Mouse (Mus musculus) c-Kit-negative CD71-positive TER-119-positive erythroid progenitor cells, embryonic 14.5 days (primary cell): ENCODE data around the gene Tead2.

ENCODE experiments used
- DNase-seq: peaks from one replicate; pipeline ENCODE4 v3.0.0-alpha.2; 2013; ENCODE audit warnings: low read depth, low spot score

The Tead2 gene

DNA sequence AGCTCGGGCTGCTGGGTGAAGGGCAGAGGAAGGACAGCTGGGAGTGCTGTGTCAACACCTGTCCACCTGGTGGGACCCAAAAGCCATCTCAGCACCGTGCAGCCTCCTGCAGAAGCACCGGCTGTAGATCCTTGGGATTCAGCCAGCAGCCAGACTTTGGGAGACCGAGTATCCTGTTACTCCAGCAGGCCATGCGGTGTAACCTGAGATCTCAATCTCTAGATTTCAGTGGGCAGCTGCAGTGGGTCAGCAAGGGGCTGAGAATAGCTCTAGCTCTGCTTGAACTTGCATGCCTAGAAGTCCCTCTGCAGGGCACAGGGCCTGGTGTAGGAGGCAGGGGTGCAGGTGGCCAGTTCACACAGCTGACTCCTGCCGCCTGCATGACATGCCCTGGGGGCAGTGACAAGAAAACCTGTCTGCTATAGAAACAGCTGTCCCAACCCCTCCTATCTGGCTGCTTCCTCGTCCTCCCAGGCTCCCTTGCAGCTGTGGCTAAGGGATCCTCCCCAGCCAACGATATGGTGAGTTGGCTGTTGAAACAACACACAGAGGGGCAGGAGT lies 23.7 kb upstream of the Tead2 start:
- no peak for DNase-seq

DNA sequence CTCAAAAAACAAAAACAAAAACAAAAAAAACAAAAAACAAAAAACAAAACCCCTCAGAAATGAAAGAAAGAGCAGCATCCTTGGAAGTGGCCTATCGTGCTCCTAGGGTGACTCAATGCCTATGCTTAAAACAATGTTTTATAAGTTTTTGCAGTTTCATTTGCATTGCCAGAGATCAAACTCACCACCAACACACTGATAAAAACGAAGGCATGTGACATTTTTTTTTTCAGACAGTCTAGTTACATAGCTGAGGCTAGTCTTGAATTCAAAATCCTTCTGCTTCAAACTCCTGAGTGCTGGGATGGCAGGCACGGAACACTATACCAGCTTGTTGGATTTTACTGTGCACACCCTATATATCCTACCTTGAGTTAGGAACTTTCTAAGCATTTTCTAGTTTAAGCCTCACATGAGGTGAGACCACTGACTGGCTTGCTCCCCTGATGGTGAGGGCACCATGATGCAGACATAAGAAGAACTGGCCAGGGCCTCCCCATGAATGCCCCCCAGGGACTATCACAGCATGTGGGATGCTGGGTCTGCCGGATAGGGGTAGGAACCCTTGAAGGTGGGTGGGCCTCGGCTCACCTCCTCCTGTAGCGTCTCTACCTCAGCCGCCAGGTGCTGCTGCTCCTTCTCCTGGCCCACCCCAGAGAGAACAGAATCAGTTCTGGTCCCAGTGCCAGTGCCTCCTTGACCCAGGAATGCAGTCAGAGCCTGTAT lies 22.8 kb upstream of the Tead2 start:
- no peak for DNase-seq

DNA sequence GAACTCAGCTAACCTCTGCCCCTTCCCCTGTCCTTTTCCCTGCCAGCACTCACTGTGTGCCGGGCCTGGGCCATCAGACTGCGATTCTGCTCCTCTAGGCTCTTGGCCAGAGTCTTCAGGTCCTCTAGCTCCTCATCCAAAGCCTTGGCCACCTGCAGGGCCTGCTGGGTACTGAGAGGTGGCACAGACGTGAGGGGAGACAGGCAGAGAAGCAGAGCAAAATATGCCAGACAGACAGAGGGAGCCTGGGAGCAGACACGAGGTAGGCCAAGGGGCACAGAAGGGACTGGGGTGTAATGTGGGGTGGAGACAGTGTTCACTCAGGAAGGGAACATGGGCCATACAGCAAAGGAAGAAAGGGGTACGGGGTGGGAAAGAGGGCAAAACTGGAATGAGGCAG lies 22.1 kb upstream of the Tead2 start:
- DNase-seq = no peak

DNA sequence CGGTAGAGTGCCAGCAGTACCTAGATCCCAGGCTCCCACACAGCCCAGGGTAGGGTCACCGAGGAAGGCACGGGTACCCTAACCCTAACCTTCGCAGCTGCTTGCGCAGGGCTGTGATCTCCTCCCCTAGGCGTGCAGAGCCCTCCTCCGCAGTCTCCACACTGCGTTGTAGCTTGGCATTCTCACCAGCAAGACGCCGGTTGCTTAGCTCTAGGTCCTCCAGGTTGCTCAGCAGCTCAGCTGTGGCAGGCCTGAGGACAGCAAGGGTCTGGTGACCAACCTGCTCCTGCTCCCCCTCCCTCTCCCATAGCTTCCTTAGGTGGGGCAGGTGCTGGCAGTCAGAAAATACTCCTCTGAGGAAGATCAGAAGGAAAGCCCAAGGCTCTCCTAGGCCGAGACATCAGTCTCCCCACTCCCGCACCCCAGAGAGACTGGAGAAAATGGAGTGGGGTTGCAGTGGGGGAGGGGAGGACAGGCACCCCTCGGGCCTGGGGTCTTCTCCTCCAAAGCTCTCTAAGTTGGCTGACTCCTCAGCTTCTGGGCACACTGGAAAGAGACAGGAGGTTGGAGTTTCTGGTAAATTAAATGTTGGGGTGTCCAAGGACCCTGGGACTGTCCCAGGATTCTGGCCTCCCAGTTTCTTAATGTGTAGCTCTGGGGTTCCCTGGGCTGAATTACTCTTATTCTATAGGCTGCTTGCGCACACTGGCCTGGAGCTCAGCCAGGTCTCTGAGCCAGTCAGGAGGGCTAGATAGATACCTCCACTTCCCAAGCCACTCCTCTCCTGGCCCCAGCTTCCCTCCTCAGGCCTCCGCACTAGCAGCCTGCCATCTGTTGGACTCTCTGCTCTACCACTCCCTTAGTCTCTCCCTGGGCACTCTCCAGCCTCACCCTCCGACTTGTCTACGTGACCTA lies 21.4 kb upstream of the Tead2 start:
- no peak for DNase-seq

DNA sequence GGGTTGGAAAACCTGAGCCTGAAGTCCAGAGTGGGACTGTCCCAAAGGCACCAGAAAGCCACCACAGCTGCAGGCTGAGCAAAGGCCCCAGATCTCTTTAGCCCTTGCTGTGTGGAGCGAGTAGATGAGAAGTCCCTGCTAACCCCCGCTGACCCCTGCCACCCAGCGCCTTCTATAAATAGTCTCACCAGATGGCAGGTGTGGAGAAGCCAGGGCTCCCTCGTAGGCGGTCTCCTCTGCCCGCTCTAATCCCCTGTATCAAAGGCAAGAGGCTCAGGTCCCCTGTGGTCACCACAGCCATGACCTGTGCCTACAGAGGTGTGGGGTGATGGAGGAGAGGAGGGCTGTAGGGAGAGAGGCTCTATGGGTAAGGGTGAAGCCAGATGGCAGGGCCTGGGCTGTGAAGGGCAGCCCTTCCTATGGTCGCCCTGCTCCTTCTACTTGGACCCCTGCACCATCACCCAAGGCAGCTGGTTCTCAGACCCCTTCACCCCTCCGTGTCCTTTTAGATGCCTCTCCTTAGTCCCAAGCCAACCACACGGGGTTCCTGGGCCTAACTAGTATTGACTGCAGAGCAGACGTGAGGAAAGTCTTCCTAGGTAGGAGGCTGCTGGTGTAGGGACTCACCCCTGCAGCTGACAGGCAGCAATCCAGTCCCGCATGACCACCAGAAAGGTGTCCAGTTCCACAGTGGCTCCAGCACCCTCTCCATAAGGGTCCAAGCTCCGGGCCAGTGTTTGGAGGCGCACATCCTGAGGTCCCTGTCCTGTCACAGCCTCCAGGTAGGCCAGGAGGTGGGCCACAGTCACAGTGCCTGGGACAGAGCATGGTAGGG lies 20.0 kb upstream of the Tead2 start:
- DNase-seq = no peak

DNA sequence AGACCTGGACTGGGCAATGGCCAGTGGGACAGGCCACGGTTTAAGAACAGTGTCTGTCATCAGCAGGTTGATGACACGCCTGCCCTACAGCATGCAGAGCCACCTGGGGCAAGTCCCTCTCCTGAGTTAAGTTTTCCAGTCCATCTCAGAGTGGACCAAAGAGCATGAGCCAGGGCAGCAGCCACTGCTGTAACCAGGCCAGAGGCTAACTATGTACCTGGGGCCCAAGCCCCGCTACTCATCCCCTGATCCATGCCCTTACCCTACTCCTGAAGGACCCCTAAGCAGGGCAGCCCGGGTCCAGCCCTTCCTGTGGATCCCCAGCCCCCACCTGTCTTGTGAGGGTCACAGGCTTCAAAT lies 19.4 kb upstream of the Tead2 start:
- DNase-seq = no peak

DNA sequence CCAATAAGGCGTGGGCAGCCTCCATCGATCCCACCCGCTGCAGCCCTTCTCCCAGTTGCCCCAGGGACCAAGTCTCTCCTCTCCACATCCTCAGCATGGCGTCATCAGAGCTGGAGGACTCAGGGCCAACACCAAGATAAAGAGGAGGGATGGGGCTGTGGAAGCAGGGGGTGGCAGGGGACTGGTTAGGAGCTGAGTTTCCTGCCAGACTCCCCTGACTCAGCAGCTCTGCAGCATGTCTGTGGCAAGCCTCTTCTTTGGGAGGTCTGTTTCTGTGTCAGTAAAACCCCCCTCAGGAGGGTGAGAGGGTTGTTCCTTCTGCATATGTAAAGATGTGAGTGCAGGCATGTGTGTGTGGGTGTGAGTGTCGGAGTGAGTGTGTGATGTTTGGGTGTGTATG lies 18.6 kb upstream of the Tead2 start:
- no peak for DNase-seq

DNA sequence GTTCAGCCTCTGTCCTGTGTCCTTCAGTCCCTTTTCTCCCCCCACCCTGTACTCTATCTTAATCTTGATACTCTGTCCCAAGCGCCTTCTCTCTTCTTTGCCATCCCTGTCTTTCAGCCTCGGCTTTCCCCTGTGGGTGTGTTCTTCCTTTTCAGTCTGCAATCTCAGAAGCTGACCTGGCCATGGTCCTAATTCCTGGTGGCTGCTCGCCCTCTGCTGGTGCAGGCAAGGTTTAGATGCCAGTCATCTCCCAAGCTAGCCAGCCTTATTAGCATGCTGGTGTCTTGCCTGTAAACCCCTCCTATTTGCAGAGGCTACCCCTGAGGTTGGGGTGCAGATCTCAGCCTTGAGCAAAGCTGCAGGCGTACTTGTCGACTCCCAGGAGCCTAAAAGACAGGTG lies 17.1 kb upstream of the Tead2 start:
- no peak for DNase-seq

DNA sequence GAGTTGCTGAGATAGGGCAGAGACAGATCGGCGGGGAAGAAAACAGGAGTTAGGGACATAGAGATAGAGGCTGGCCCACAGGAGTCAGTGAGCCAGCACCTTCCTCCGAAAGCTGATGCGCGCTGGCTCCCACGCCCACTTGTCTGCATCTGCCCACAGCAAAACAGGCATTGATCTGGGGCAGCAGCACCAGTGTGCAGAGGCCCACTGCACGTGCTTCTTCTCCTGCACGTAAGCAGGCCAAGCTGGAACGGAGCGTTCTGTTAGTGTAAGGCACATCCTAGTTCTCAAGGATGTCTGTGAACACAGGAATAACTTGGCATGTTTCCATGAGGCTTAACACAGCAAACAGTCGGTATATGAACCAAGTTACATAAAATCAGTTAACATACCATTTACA lies 16.6 kb upstream of the Tead2 start:
- no peak for DNase-seq

DNA sequence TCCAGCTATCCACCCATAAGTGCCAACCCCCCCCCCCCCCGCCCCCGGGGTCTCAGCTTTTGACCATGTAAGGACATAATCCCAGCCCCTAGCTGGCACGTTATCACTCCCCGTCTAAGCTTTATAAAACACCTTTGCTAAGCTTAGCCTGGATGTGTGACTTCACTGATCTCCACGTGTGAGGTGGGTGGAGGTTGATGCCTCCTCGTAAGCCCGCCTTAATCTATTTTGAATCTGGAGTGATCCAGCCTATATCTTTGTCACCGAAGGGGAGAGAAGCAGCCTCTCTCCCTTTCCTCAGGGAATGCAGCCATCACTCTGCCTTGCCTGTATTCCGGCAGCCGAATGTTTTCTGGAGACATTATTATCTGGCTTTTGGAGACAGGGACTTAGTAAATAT lies 12.9 kb upstream of the Tead2 start:
- DNase-seq = no peak

DNA sequence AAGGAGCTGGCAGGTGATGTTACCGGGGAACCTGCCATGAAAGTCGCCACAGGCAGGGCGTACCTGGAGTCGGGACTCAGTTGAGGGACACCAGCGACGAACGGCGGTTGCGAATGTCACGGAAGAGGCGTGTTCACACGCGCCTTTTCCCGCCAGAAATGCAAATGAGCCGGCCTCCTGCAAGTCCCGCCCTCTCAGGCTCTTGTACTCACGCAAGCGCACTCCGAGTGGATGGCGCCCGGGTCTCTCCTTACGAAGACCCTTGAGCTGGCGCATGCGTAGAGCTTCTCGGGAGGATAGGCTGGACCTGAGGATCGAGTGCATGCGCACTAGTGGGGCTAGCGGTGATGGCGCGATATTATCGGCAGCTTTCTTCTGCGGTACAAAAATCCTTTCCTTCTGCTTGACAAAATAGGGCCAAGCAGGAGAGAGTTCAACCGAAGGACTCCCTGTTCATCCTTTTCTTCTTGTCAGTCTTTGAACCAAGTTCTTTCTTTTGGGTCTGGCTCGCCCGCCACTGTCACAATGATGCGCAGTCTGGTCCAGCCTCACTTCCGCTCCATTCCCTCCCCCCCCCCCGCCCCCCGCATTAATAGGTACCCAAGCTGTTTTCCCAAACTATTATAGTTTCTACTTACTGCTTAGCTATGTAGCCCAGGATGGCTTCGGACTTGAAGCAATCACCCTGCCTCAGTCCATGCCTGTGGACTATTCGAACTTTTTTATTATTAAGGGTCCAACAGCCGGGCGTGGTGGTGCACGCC lies 11.0 kb upstream of the Tead2 start, which contains the start of gene Ccdc155:
Gene Ccdc155, minus strand, starts transcription at position 513 of the 764 bp plus-strand sequence.
- peak; percentile 54 for DNase-seq

DNA sequence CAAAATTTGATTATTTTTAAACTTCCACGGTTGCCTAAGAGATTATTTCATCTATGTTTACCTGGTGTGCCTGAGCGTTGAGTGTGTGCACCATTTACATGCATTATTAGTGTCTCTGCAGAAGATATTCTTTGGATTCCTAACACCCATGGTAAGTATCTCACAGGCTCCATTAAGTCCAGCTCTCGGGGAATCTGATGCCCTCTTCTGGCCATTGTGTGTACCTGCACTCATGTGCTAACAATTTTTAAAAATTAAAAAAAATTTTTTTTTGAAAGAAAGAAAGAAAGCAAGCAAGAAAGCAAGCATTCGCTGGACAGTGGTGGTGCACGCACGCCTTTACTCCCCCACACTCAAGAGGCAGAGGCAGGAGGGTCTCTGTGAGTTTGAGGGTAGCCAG lies 7.3 kb upstream of the Tead2 start:
- DNase-seq = no peak

DNA sequence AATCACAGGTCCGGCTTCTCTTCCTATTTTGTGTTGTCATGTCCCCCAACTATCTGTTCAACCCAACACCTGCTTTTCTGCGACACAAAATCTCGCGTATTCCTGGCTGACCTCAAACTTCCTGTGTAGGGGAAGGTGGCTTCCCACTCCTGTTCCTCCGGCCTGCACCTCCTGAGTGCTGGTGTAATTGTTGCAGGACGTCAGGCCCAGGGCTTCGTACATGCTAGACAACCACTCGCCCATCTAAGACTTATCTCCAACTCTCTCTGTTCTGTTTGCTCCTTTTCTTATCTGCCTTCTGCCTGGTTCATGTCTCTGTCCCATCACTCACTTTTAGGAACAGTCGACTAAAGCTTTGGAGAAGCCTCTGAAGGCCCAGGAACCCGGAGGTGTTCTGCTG lies 4.5 kb upstream of the Tead2 start:
- DNase-seq = no peak

DNA sequence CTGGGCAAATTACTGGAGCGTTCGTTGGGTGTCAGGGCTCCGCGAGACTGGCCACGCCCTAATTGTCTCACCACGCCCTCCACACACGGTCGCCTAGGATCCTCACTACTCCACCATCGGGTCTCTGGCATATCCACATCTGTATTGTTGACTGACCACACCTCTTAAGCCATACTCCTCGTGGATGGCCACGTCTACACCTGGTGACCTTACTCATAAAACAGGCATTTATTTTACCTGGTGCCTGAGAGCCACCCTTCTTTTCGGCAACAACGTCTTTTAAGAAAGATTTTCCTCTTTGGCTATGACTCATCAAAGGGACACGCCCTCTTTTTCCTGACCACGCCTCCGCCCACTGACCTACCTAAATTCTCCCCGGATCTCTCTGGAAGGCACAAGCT lies 3.7 kb upstream of the Tead2 start, which contains the start of gene Dkkl1:
Gene Dkkl1, minus strand, starts transcription at position 297 of the 401 bp plus-strand sequence.
- peak; percentile 52 for DNase-seq

DNA sequence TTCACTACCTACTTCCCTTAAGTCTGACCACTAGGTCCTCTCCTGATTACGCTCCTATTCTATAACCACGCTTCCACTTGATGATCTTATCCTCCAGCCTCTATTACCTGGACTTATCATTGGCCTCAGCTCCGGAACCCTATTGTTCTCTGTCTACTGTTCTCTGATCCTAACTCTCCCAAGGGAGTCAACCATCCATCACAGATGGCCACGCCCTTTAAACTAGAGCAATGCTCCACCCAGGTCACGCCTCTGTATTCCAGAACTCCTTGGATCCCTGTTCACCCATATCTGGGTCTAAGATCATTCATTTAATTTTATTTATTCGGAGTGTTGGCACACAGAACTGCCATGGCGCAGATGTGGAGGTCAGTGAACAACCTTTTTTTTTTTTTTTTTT lies 3.2 kb upstream of the Tead2 start:
- DNase-seq = peak; percentile 5

DNA sequence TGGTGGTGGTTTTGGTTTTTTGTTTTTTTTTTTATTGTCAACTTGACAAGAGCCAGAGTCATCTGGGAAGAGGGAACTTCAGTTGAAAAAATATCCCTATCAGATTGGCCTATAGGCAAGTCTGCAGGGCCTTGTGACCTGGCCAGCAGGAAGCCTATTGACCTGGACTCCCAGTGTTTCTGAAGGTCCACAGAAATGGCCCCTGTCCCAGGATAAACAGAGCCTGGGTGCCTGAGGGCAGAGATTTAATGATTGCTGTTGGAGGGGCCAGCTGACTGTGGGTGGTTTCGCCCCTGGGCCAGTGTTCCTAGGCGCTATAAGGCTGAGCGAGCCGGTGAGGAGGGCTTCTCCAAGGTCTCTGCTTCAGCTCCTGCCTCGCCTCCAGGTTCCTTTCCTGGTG lies 1.8 kb upstream of the Tead2 start:
- DNase-seq = no peak

DNA sequence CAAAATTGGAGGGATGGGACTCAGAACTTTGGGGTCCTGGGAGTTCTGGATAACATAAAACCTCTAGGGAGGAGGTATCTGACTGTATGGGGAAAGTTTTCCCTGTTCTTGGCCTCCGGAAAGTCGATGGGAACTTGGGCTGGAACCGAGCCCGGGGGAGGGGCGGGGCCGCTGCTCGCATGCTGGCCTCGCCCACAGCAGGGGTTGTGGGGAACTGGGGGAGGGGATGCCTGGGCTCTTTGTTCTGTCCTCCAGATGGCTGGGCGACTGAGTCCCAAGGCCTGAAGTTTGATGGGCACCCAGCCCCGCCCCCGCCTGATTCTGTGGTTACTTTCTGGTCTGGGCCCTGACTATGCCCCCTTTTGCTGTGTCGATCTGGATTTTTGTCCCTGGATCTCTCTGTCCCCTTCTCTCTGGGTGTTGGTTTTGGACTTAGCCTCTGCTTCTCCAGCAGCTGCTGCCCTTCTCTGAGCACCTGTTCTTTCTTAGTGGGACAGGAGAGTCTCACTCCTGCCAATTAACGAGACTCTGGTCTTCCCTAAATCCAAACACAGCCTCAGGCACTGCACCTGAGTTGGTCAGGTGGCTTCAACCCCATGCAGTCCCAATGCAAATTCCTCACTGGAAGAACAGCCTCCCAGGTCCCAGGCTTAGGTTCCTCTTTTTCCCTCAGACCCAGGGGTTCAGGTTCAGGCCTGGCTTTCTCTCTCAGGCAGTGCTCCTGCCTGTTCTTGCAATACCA lies 1.1 kb downstream of the Tead2 start:
- DNase-seq = no peak

DNA sequence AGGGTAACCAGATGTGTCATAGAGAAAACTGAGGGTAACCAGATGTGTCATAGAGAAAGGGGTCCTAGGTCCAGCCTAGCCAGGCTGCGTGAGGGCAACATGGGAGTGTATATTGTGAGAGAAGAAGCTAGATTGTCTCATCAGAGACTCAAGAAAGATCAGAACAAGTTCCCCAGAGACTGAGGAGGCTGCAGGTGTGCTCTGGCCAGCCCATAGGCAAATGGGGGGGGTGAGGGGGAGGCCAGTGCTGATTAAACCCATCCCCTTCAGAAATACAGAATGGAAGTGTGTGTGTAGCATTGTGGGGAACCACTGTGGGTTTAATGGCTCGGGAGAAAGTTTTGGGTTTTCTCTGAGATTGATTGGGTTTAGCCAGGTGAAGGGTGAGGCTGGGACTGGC lies 6.1 kb downstream of the Tead2 start:
- DNase-seq = no peak

DNA sequence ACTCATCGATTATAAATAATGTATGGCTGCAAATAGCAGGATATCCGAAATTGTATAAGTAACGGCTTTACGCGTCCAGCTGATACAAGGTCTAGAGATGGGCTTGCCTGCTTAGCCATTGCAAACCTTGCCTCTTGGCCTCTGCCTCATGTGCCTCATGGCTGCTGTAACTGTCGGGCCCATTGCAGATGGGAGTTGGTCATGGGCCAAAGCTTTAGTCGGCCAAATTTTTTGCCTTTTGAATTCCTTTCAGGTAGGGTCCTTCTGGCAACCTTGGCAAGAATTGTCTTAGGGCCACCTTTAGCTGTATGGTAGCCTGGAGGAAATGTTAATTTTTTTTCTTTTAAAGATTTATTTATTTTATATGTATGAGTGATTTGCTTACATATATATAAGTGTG lies 9.3 kb downstream of the Tead2 start:
- DNase-seq = no peak

DNA sequence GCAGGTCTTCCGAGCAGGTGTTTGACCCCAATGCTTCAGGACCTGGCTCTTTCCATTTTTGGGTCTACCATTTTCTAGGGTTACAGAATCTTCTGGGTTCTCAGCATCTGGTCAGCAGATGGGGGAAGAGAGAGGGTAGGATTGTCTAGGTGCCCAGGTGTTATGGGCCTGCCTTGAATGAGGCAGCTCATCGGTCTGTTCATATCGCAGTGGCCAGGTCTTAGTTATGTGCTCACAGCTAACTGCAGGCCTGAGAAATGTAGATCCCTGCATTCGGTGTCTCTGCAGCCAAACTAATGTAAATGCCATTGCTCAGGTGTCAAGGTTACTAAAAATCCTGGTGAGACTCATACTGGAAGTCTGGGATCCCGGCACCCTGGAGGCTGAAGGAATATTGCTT lies 10.9 kb downstream of the Tead2 start:
- DNase-seq = no peak
